Mouse (Mus musculus) kidney, embryonic 15.5 days (tissue): ENCODE data around the gene Cela1. TPM values are rescaled to one million over a fixed set of nuclear protein-coding genes. Genes with fewer than 3 reads are reported as not detected.

Experiments
- ATAC-seq: fragments of 200-750 bp; cut with Nextera tagmentation; replicated peaks from 2 replicates; pipeline ENCODE4 v1.8.0; 2017; ENCODE audit warnings: moderate TSS enrichment; ENCODE audit not compliant: low FRiP score
- H3K27ac ChIP-seq: fragments of 300-500 bp; sonication (generic); 2 replicates; pipeline ENCODE4 v1.5.1; 2015; ENCODE audit warnings: mild to moderate bottlenecking, inconsistent platforms
- H3K27me3 ChIP-seq: fragments of 300-500 bp; sonication (generic); 2 replicates; pipeline ENCODE4 v1.6.1; 2015; ENCODE audit warnings: inconsistent platforms
- H3K36me3 ChIP-seq: fragments of 300-500 bp; sonication (generic); 2 replicates; pipeline ENCODE4 v1.6.1; 2015; ENCODE audit warnings: inconsistent platforms
- H3K4me1 ChIP-seq: fragments of 300-500 bp; sonication (generic); 2 replicates; pipeline ENCODE4 v1.6.1; 2015; ENCODE audit warnings: inconsistent platforms
- H3K4me2 ChIP-seq: fragments of 300-500 bp; sonication (generic); 2 replicates; pipeline ENCODE4 v1.6.1; 2015; ENCODE audit warnings: moderate library complexity, mild to moderate bottlenecking, inconsistent platforms
- H3K4me3 ChIP-seq: fragments of 300-500 bp; sonication (generic); replicated peaks from 2 replicates; pipeline ENCODE4 v1.5.1; 2015; ENCODE audit warnings: mild to moderate bottlenecking, inconsistent platforms
- H3K9ac ChIP-seq: fragments of 300-500 bp; sonication (generic); 2 replicates; pipeline ENCODE4 v1.6.1; 2015; ENCODE audit warnings: mild to moderate bottlenecking, inconsistent platforms
- H3K9me3 ChIP-seq: fragments of 300-500 bp; sonication (generic); replicated peaks from 2 replicates; pipeline ENCODE4 v1.6.1; 2016; ENCODE audit warnings: inconsistent platforms
- WGBS: fragments of 180-500 bp; shearing (Covaris S2); methylation state at CpG from one replicate; pipeline ENCODE4 v1.1.7; 2015; ENCODE audit warnings: mixed read lengths; 5-methylcytosine and 5-hydroxymethylcytosine counted together
- polyA plus RNA-seq: library from polyadenylated mRNA; unstranded; fragments of >200 nt; fragmentation: Nextera tagmentation; extraction: Ambion mirVana; gene quantifications from 2 replicates; pipeline ENCODE4 v1.2.1, GENCODE M21; 2015

Cela1 gene
- polyA plus RNA-seq, 1 experiment from 2014 or later = 18.3 TPM

DNA sequence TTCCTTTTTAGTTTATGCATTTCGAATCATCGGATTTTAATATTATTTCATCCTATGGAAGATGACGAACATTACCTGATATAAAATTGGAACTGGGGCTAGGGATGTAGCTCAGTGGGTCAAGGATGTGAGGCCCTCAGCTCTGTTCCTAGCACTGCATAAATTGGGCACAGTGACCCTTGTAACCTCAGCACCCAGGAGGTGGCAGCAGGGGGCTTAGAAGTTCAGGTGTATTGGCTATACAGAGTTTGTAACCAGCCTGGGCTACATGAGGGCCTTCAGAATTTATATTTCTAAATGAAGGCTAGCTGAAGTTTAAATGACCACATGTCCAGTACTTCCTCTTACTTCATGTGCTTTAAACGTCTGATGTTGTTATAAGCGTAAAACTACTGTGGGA lies 33.7 kb upstream of the Cela1 start:
- no peaks in the 10 kb centered on the region for H3K36me3 ChIP-seq
- 86% methylated on average over 5 of the region's 5 CpGs for WGBS
- no peak for ATAC-seq
- no peak overlapping the region for H3K27ac ChIP-seq
- H3K9me3 ChIP-seq = no peaks in the 10 kb centered on the region
- no peak overlapping the region for H3K4me2 ChIP-seq
- no peak overlapping the region for H3K4me3 ChIP-seq
- H3K9ac ChIP-seq = no peak overlapping the region
- H3K4me1 ChIP-seq = peaks cover 13% of the 10 kb centered on the region; the same call in 1 of the 2 replicates
- H3K27me3 ChIP-seq = peaks cover 21% of the 10 kb centered on the region

- Histone ChIP-seq H3K27me3 (peaks cover 12% of the 10 kb centered on the region; the same call in 1 of the 2 replicates), H3K4me3 (no peak overlapping the region), H3K4me2 (no peak overlapping the region), H3K36me3 (no peaks in the 10 kb centered on the region), H3K9me3 (no peaks in the 10 kb centered on the region), H3K27ac (no peak overlapping the region), H3K4me1 (peaks cover 16% of the 10 kb centered on the region; the same call in 1 of the 2 replicates), H3K9ac (no peak overlapping the region)
- no peak for ATAC-seq
- WGBS = 73% methylated on average over 10 of the region's 10 CpGs
These were observed 32.3 kb upstream of the Cela1 start for GRCm38 (mm10) chr15:100720066-100720465.

GRCm38 (mm10) chr15:100719217-100719616 lies 31.5 kb upstream of the Cela1 start:
- no peak overlapping the region for H3K4me2 ChIP-seq
- H3K4me1 ChIP-seq = peaks cover 16% of the 10 kb centered on the region; the same call in 1 of the 2 replicates
- ATAC-seq = no peak
- 0 out of 2 replicates have a peak, but pooled peaks cover 8% of the 10 kb centered on the region for H3K27me3 ChIP-seq
- no peak overlapping the region for H3K4me3 ChIP-seq
- H3K36me3 ChIP-seq = no peaks in the 10 kb centered on the region
- H3K9ac ChIP-seq = no peak overlapping the region
- WGBS = 90% methylated on average over 5 of the region's 5 CpGs
- H3K9me3 ChIP-seq = no peaks in the 10 kb centered on the region
- H3K27ac ChIP-seq = no peak overlapping the region

- H3K36me3 ChIP-seq = no peaks in the 10 kb centered on the region
- no peak overlapping the region for H3K9ac ChIP-seq
- ATAC-seq = no peak
- 83% methylated on average over 11 of the region's 11 CpGs for WGBS
- H3K9me3 ChIP-seq = no peaks in the 10 kb centered on the region
- 0 out of 2 replicates have a peak, but pooled peaks cover 8% of the 10 kb centered on the region for H3K27me3 ChIP-seq
- peaks cover 11% of the 10 kb centered on the region; the same call in 1 of the 2 replicates for H3K4me1 ChIP-seq
- no peak overlapping the region for H3K4me3 ChIP-seq
- H3K4me2 ChIP-seq = no peak overlapping the region
- H3K27ac ChIP-seq = no peak overlapping the region
These were observed 30.9 kb upstream of the Cela1 start for GRCm38 (mm10) chr15:100718572-100718971.

DNA sequence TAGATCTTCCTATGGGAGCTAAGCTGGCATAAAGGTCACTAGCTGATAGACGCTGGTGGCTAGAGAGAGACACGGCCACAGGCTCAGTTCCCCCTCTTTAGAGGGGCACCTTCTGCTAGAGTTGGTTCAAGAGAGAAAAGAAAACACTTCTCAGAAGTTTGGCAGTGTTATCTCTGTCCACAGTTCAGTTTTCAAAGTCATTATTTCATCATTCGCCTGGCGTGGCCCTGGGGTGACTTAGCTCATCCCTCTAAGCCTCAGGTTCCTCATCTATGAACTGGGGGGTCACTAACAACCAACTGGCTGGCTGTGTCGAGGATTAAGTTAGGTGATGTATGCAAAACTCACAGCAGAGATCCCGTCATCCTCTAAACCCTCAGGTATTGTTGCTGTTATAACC lies 30.2 kb upstream of the Cela1 start:
- Histone ChIP-seq H3K36me3 (no peaks in the 10 kb centered on the region), H3K27me3 (0 out of 2 replicates have a peak, but pooled peaks cover 8% of the 10 kb centered on the region), H3K4me2 (no peak overlapping the region), H3K4me3 (no peak overlapping the region), H3K9me3 (no peaks in the 10 kb centered on the region), H3K9ac (no peak overlapping the region), H3K27ac (no peak overlapping the region), H3K4me1 (peaks cover 8% of the 10 kb centered on the region; the same call in 1 of the 2 replicates)
- ATAC-seq = no peak
- 74% methylated on average over 6 of the region's 6 CpGs for WGBS

- ATAC-seq = no peak
- no peaks in the 10 kb centered on the region for H3K9me3 ChIP-seq
- WGBS = 75% methylated on average over 9 of the region's 9 CpGs
- no peak overlapping the region for H3K27ac ChIP-seq
- no peaks in the 10 kb centered on the region for H3K27me3 ChIP-seq
- H3K9ac ChIP-seq = no peak overlapping the region
- H3K4me2 ChIP-seq = no peak overlapping the region
- peaks cover 15% of the 10 kb centered on the region for H3K4me1 ChIP-seq
- H3K4me3 ChIP-seq = no peak overlapping the region
- no peaks in the 10 kb centered on the region for H3K36me3 ChIP-seq
These were observed 27.8 kb upstream of the Cela1 start for GRCm38 (mm10) chr15:100715399-100715993.

- ATAC-seq = no peak
- Histone ChIP-seq H3K9ac (no peak overlapping the region), H3K36me3 (no peaks in the 10 kb centered on the region), H3K4me1 (peaks cover 20% of the 10 kb centered on the region), H3K27me3 (no peaks in the 10 kb centered on the region), H3K4me3 (no peak overlapping the region), H3K27ac (no peak overlapping the region), H3K4me2 (no peak overlapping the region), H3K9me3 (no peaks in the 10 kb centered on the region)
- WGBS = 85% methylated on average over 8 of the region's 8 CpGs
These were observed 26.7 kb upstream of the Cela1 start for GRCm38 (mm10) chr15:100714470-100714869.

DNA sequence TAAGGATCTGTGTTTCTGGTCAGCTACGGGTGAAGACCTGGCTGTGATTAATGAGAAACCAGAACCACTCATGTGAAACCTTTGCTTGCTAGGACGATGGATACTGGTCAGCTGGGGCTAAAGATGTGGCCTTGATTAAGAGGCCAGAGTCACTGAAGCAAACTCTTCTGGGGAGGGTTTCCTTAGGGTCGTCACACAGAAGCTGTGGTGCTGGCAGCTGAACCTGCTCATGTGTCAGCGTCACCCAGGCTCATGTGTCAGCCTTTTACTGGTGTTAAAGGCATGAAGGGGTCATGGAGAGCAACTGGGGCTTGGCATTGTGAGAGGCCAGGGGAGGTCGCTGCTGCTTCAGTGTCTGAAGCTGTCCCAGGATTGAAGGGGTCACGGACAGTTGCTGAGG lies 23.1 kb upstream of the Cela1 start:
- Histone ChIP-seq H3K27me3 (no peaks in the 10 kb centered on the region), H3K9ac (no peak overlapping the region), H3K4me3 (no peak overlapping the region), H3K4me1 (peaks cover 36% of the 10 kb centered on the region), H3K4me2 (no peak overlapping the region), H3K27ac (peak overlapping the region; percentile 32; the same call in 1 of the 2 replicates), H3K9me3 (no peaks in the 10 kb centered on the region), H3K36me3 (no peaks in the 10 kb centered on the region)
- WGBS = 23% methylated on average over 6 of the region's 6 CpGs
- peak; percentile 74 for ATAC-seq

- no peak for ATAC-seq
- H3K36me3 ChIP-seq = no peaks in the 10 kb centered on the region
- no peaks in the 10 kb centered on the region for H3K9me3 ChIP-seq
- H3K4me3 ChIP-seq = no peak overlapping the region
- 65% methylated on average over 8 of the region's 8 CpGs for WGBS
- H3K4me2 ChIP-seq = no peak overlapping the region
- H3K27ac ChIP-seq = no peak overlapping the region
- peaks cover 43% of the 10 kb centered on the region for H3K4me1 ChIP-seq
- no peak overlapping the region for H3K9ac ChIP-seq
- peaks cover 14% of the 10 kb centered on the region for H3K27me3 ChIP-seq
These were observed 20.8 kb upstream of the Cela1 start for GRCm38 (mm10) chr15:100708433-100709078.

GRCm38 (mm10) chr15:100706226-100706625 lies 18.5 kb upstream of the Cela1 start:
- H3K4me1 ChIP-seq = peaks cover 41% of the 10 kb centered on the region
- no peak overlapping the region for H3K9ac ChIP-seq
- H3K9me3 ChIP-seq = no peaks in the 10 kb centered on the region
- ATAC-seq = no peak; the same call in 1 of the 2 replicates
- H3K4me2 ChIP-seq = no peak overlapping the region
- peaks cover 24% of the 10 kb centered on the region for H3K27me3 ChIP-seq
- peak overlapping the region; percentile 64 for H3K27ac ChIP-seq
- no peak overlapping the region for H3K4me3 ChIP-seq
- WGBS = 32% methylated on average over 8 of the region's 8 CpGs
- no peaks in the 10 kb centered on the region for H3K36me3 ChIP-seq

DNA sequence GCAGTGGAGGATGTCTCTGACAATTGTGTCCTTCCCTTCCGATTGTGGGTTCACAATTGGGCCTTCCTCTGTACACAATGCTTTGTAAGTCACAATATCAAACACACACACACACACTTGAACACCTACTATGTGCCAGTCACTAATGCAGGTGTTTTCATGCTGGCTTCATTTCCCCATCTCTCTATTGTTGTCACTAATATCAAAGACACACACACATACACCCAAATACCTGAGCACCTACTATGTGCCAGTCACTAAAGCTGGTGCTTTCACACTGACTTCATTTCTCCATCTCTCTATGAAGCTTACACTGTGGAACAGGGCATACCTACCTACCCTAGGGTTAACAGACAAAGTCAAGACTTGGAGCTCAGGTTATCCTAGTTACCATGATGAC lies 17.7 kb upstream of the Cela1 start:
- no peak for ATAC-seq
- Histone ChIP-seq H3K9ac (no peak overlapping the region), H3K36me3 (no peaks in the 10 kb centered on the region), H3K27me3 (peaks cover 24% of the 10 kb centered on the region), H3K9me3 (no peaks in the 10 kb centered on the region), H3K27ac (no peak overlapping the region), H3K4me3 (no peak overlapping the region), H3K4me1 (peaks cover 33% of the 10 kb centered on the region), H3K4me2 (no peak overlapping the region)
- WGBS = 88% methylated on average over 1 of the region's 1 CpGs

DNA sequence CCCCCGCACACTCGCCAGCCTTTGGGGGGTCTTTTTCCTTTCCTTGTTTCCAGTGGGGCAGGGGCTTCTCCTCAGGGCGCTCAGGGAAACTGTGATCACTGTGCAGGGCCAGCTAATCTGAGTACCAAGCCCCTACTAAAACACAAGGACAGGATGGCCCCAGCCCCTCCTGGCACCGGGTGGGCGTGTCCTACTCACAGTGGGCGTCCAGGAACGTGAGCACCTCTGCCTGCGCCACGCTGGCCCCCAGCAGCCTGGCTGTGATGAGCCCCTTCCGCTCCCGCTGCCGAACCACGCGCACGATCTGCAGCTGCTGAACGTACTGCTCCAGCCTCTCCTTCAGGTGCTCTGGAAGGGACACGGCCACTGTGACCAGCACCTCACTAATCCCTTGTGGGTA lies 16.2 kb upstream of the Cela1 start:
- H3K4me3 ChIP-seq = peak overlapping the region; percentile 22

More for the DNA sequence above, 16.2 kb upstream of the Cela1 start:
- H3K4me1 ChIP-seq = peaks cover 29% of the 10 kb centered on the region
- no peaks in the 10 kb centered on the region for H3K36me3 ChIP-seq
- peaks cover 24% of the 10 kb centered on the region for H3K27me3 ChIP-seq
- H3K9me3 ChIP-seq = no peaks in the 10 kb centered on the region
- peak overlapping the region; percentile 53 for H3K4me2 ChIP-seq
- no peak overlapping the region for H3K27ac ChIP-seq
- WGBS = 4% methylated on average over 17 of the region's 17 CpGs
- H3K9ac ChIP-seq = no peak overlapping the region
- ATAC-seq = peak; percentile 41; the same call in 1 of the 2 replicates
